Mouse (Mus musculus) intestine, embryonic 14.5 days (tissue): ENCODE data around the gene Akr1a1. TPM values are rescaled to one million over a fixed set of nuclear protein-coding genes. Genes with fewer than 3 reads are reported as not detected.

Experiments
- ATAC-seq: fragments of 200-750 bp; cut with Nextera tagmentation; replicated peaks from 2 replicates; pipeline ENCODE4 v1.8.0; 2017; ENCODE audit warnings: low read depth, moderate number of reproducible peaks, moderate TSS enrichment, moderate library complexity; ENCODE audit not compliant: low FRiP score, low TSS enrichment
- DNase-seq: peaks from one replicate; pipeline ENCODE4 v3.0.0-alpha.2; 2018; ENCODE audit warnings: low spot score
- H3K27ac ChIP-seq: fragments of 300-500 bp; sonication (generic); 2 replicates; pipeline ENCODE4 v1.5.1; 2014; ENCODE audit warnings: low read depth, mild to moderate bottlenecking, control low read depth
- H3K27me3 ChIP-seq: fragments of 300-500 bp; sonication (generic); replicated peaks from 2 replicates; pipeline ENCODE4 v1.6.1; 2014; ENCODE audit warnings: low read length, control low read depth; ENCODE audit not compliant: control insufficient read depth, insufficient read depth
- H3K36me3 ChIP-seq: fragments of 300-500 bp; sonication (generic); 2 replicates; pipeline ENCODE4 v1.6.1; 2014; ENCODE audit warnings: low read length, control low read depth; ENCODE audit not compliant: control insufficient read depth, insufficient read depth
- H3K4me1 ChIP-seq: fragments of 300-500 bp; sonication (generic); replicated peaks from 2 replicates; pipeline ENCODE4 v1.6.1; 2014; ENCODE audit warnings: low read length, control low read depth, mixed read lengths; ENCODE audit not compliant: control insufficient read depth, insufficient read depth
- H3K4me2 ChIP-seq: fragments of 300-500 bp; sonication (generic); 2 replicates; pipeline ENCODE4 v1.6.1; 2014; ENCODE audit warnings: low read length
- H3K4me3 ChIP-seq: fragments of 300-500 bp; sonication (generic); 2 replicates; pipeline ENCODE4 v1.5.1; 2014; ENCODE audit warnings: low read depth, low read length, control low read depth, mixed read lengths
- H3K9ac ChIP-seq: fragments of 300-500 bp; sonication (generic); 2 replicates; pipeline ENCODE4 v1.6.1; 2014; ENCODE audit warnings: mild to moderate bottlenecking, low read length
- H3K9me3 ChIP-seq: fragments of 300-500 bp; sonication (generic); 2 replicates; pipeline ENCODE4 v1.6.1; 2016; ENCODE audit warnings: low read length, control low read depth; ENCODE audit not compliant: control insufficient read depth
- WGBS: fragments of 180-500 bp; shearing (Covaris S2); extraction: QIAGEN DNeasy Blood & Tissue Kit; methylation state at CpG from one replicate; pipeline ENCODE4 v1.1.7; 2014; 5-methylcytosine and 5-hydroxymethylcytosine counted together
- polyA plus RNA-seq: library from polyadenylated mRNA; unstranded; fragments of >200 nt; fragmentation: Nextera tagmentation; extraction: Ambion mirVana; gene quantifications from 2 replicates; pipeline ENCODE4 v1.2.1, GENCODE M21; 2014

Gene Akr1a1
- polyA plus RNA-seq, 1 experiment from 2014 or later: 764 TPM

DNA sequence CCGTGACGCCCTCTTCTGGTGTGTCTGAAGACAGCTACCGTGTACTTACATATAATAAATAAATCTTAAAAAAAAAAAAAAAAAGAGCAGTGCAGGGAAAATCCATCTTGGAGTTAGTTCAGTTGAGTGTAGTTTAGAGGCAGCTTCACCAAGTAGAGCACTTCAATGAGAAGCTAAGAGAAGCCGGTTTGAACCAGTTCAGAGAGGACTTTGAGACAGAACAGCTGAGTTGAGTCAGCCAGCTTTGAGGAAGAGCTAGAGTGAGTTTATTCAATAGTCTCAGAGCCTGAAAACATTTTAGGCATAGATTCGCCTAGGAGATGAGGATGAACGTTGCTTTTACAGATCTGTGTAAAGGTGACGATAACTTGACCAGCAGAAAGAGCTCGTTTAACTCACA is 55.7 kb downstream of the Akr1a1 start:
- ATAC-seq: no peak
- Histone ChIP-seq H3K4me2 (no peak overlapping the region), H3K27ac (no peak overlapping the region), H3K4me1 (peaks cover 10% of the 10 kb centered on the region), H3K36me3 (peaks cover 47% of the 10 kb centered on the region), H3K9me3 (no peaks in the 10 kb centered on the region), H3K9ac (no peak overlapping the region), H3K4me3 (no peak overlapping the region), H3K27me3 (no peaks in the 10 kb centered on the region)
- no peak for DNase-seq
- WGBS: 74% methylated on average over 8 of the region's 8 CpGs

Other genes starting within 250 kb of the Akr1a1 start
- gene Mast2, start 187.5 kb downstream of the Akr1a1 start, polyA plus RNA-seq: 20.3 and 22.8 TPM in 2 replicates
- gene Ipp, start 144.1 kb downstream of the Akr1a1 start, polyA plus RNA-seq: 4.1 and 4.8 TPM in 2 replicates
- 25.2 and 25.5 TPM in 2 replicates for gene Tmem69, start 95.7 kb downstream of the Akr1a1 start, polyA plus RNA-seq
- gene Gpbp1l1, start 94.0 kb downstream of the Akr1a1 start, polyA plus RNA-seq: 43.4 and 46.9 TPM in 2 replicates
- gene Ccdc17, start 55.0 kb downstream of the Akr1a1 start, polyA plus RNA-seq: 3.8 and 4.1 TPM in 2 replicates
- gene Nasp, start 23.7 kb downstream of the Akr1a1 start, polyA plus RNA-seq: 146 and 154 TPM in 2 replicates
- gene Prdx1, start 33.9 kb upstream of the Akr1a1 start, polyA plus RNA-seq: 1,268 and 1,288 TPM in 2 replicates
- gene Mmachc, start 56.7 kb upstream of the Akr1a1 start, polyA plus RNA-seq: 12.9 and 17.6 TPM in 2 replicates
- gene Ccdc163, start 56.8 kb upstream of the Akr1a1 start, polyA plus RNA-seq: 35.9 and 42.5 TPM in 2 replicates
- gene Tesk2, start 69.3 kb upstream of the Akr1a1 start, polyA plus RNA-seq: 8.3 TPM in 2 replicates
- 31.7 and 34.7 TPM in 2 replicates for gene Toe1, start 156.0 kb upstream of the Akr1a1 start, polyA plus RNA-seq
- gene Mutyh, start 156.0 kb upstream of the Akr1a1 start, polyA plus RNA-seq: 12.3 and 18.8 TPM in 2 replicates
- 1.3 and 1.7 TPM in 2 replicates for gene Hpdl, start 170.0 kb upstream of the Akr1a1 start, polyA plus RNA-seq
- 1.0 and 1.4 TPM in 2 replicates for gene Zswim5, start 225.7 kb upstream of the Akr1a1 start, polyA plus RNA-seq